Mouse (Mus musculus) cerebral cortex, adult 2 months (tissue): Measurements from ENCODE around the gene Fam43a.

Source experiments
- WGBS: fragments of 180-500 bp; shearing (Covaris S2); methylation state at CpG from one replicate; pipeline ENCODE4 v1.1.7; 2018; 5-methylcytosine and 5-hydroxymethylcytosine counted together

Gene Fam43a

GRCm38 (mm10) chr16:30599491-30600268 is at the start of gene Fam43a:
Fam43a (plus strand) TSS chr16:30599723.
- WGBS = under 1% methylated on average over 63 of the region's 63 CpGs

GRCm38 (mm10) chr16:30549966-30550747 is 49.4 kb upstream of the Fam43a start:
- WGBS = under 1% methylated on average over 63 of the region's 63 CpGs

- WGBS = 4% methylated on average over 14 of the region's 14 CpGs
These were observed 48.8 kb upstream of the Fam43a start, which contains the start of gene Tmem44 for GRCm38 (mm10) chr16:30550748-30551192. Tmem44 (minus strand) TSS chr16:30550842.

GRCm38 (mm10) chr16:30552621-30553338 is 46.7 kb upstream of the Fam43a start:
- 43% methylated on average over 11 of the region's 11 CpGs for WGBS

- 98% methylated on average over 8 of the region's 8 CpGs for WGBS
These were observed 45.4 kb upstream of the Fam43a start for GRCm38 (mm10) chr16:30554109-30554508.

- WGBS = 82% methylated on average over 5 of the region's 5 CpGs
These were observed 40.1 kb upstream of the Fam43a start for GRCm38 (mm10) chr16:30559312-30559992.

- 82% methylated on average over 4 of the region's 4 CpGs for WGBS
These were observed 38.9 kb upstream of the Fam43a start for GRCm38 (mm10) chr16:30560601-30561000.

- 95% methylated on average over 6 of the region's 6 CpGs for WGBS
These were observed 33.9 kb upstream of the Fam43a start for GRCm38 (mm10) chr16:30565631-30566030.

- 96% methylated on average over 4 of the region's 4 CpGs for WGBS
These were observed 29.4 kb upstream of the Fam43a start for GRCm38 (mm10) chr16:30570173-30570572.

GRCm38 (mm10) chr16:30571378-30571777 is 28.1 kb upstream of the Fam43a start:
- 95% methylated on average over 5 of the region's 5 CpGs for WGBS

GRCm38 (mm10) chr16:30572239-30572638 is 27.3 kb upstream of the Fam43a start:
- 52% methylated on average over 4 of the region's 4 CpGs for WGBS

- 83% methylated on average over 7 of the region's 7 CpGs for WGBS
These were observed 23.7 kb upstream of the Fam43a start for GRCm38 (mm10) chr16:30575815-30576214.

- 85% methylated on average over 1 of the region's 1 CpGs for WGBS
These were observed 23.1 kb upstream of the Fam43a start for GRCm38 (mm10) chr16:30576392-30576791.

GRCm38 (mm10) chr16:30580765-30581164 is 18.8 kb upstream of the Fam43a start:
- WGBS = 92% methylated on average over 5 of the region's 5 CpGs

GRCm38 (mm10) chr16:30586935-30587493 is 12.5 kb upstream of the Fam43a start:
- WGBS = under 1% methylated on average over 19 of the region's 19 CpGs

GRCm38 (mm10) chr16:30587494-30588327 is 11.8 kb upstream of the Fam43a start, which contains the start of gene Lsg1:
Lsg1 (minus strand) TSS chr16:30587592.
- WGBS = 2% methylated on average over 35 of the region's 35 CpGs

GRCm38 (mm10) chr16:30590264-30591209 is 9.0 kb upstream of the Fam43a start:
- 43% methylated on average over 7 of the region's 7 CpGs for WGBS

- 50% methylated on average over 3 of the region's 3 CpGs for WGBS
These were observed 7.5 kb upstream of the Fam43a start for GRCm38 (mm10) chr16:30591990-30592389.

GRCm38 (mm10) chr16:30595356-30595755 is 4.2 kb upstream of the Fam43a start:
- WGBS = 43% methylated on average over 3 of the region's 3 CpGs
